Mouse (Mus musculus) olfactory bulb, adult 2 months (tissue): ENCODE results near the gene Cyp4f14. TPM values are rescaled to one million over a fixed set of nuclear protein-coding genes. Genes with fewer than 3 reads are reported as not detected.
A peak's percentile ranks its signal among the peaks of the same experiment; 100 is the strongest.

Experiments
- H3K27ac ChIP-seq: fragments of 200-500 bp; 2 replicates; pipeline ENCODE4 v1.5.1; 2012; ENCODE audit warnings: low read depth, low read length; ENCODE audit not compliant: insufficient read depth
- H3K4me1 ChIP-seq: fragments of 200-500 bp; 2 replicates; pipeline ENCODE4 v1.6.1; 2012; ENCODE audit warnings: low read length; ENCODE audit not compliant: control insufficient read depth, insufficient read depth
- H3K4me3 ChIP-seq: fragments of 200-500 bp; 2 replicates; pipeline ENCODE4 v1.5.1; 2012; ENCODE audit warnings: mild to moderate bottlenecking, low read depth, low read length, moderate library complexity; ENCODE audit not compliant: insufficient read depth
- CTCF ChIP-seq: fragments of 200-500 bp; IDR thresholded peaks from 2 replicates; pipeline ENCODE4 v1.5.1; 2012; ENCODE audit warnings: low read depth, mild to moderate bottlenecking, low read length, moderate library complexity; ENCODE audit not compliant: insufficient read depth
- POLR2A ChIP-seq: fragments of 200-500 bp; IDR thresholded peaks from 2 replicates; pipeline ENCODE4 v1.6.1; 2012; ENCODE audit warnings: mild to moderate bottlenecking, low read depth, low read length, moderate library complexity; ENCODE audit not compliant: insufficient read depth
- WGBS: fragments of 180-500 bp; shearing (Covaris S2); methylation state at CpG from one replicate; pipeline ENCODE4 v1.1.7; 2018; 5-methylcytosine and 5-hydroxymethylcytosine counted together
- polyA plus RNA-seq: library from polyadenylated mRNA; stranded (reverse); fragments of >200 nt; gene quantifications from 2 replicates; pipeline ENCODE4 v1.2.4, GENCODE M21; 2012; ENCODE audit warnings: low replicate concordance; ENCODE audit not compliant: missing spikeins, insufficient read depth, insufficient read length

Cyp4f14 gene
- polyA plus RNA-seq, 1 experiment, result not detected

GRCm38 (mm10) chr17:32901751-32902525, 15.2 kb downstream of the Cyp4f14 start:
- Histone ChIP-seq H3K4me1 (peaks cover 4% of the 10 kb centered on the region), H3K4me3 (no peak overlapping the region), H3K27ac (no peak overlapping the region)
- WGBS, result 68% methylated on average over 1 of the region's 1 CpGs
- no peak for TF ChIP-seq CTCF

GRCm38 (mm10) chr17:32895421-32895820, 21.7 kb downstream of the Cyp4f14 start:
- WGBS, result 94% methylated on average over 4 of the region's 4 CpGs

GRCm38 (mm10) chr17:32893901-32894300, 23.2 kb downstream of the Cyp4f14 start:
- 83% methylated on average over 3 of the region's 3 CpGs for WGBS
- Histone ChIP-seq H3K4me1 (peaks cover 7% of the 10 kb centered on the region), H3K4me3 (no peak overlapping the region), H3K27ac (no peak overlapping the region)
- TF ChIP-seq CTCF, result no peak
- no peak for TF ChIP-seq POLR2A

More at GRCm38 (mm10) chr17:32895421-32895820, 21.7 kb downstream of the Cyp4f14 start:
- Histone ChIP-seq H3K4me3 (no peak overlapping the region), H3K4me1 (no peaks in the 10 kb centered on the region), H3K27ac (no peak overlapping the region)
- TF ChIP-seq CTCF, result no peak
- no peak for TF ChIP-seq POLR2A

GRCm38 (mm10) chr17:32891239-32892180, 25.6 kb downstream of the Cyp4f14 start, which contains the start of gene Zfp870:
Gene Zfp870 (minus strand): TSS chr17:32891642.
- 8% methylated on average over 33 of the region's 33 CpGs for WGBS
- TF ChIP-seq POLR2A (no peak), CTCF (peak; percentile 35; the same call in 1 of the 2 replicates)
- Histone ChIP-seq H3K4me3 (peak within 1 kb of the TSS; percentile 66), H3K4me1 (peaks cover 10% of the 10 kb centered on the region), H3K27ac (peak within 1 kb of the TSS; percentile 55)

- peak overlapping the region; percentile 24 for H3K27ac ChIP-seq
- H3K4me1 ChIP-seq, result peaks cover 10% of the 10 kb centered on the region
- WGBS, result 1% methylated on average over 11 of the region's 11 CpGs
- H3K4me3 ChIP-seq, result peak overlapping the region; percentile 66
- TF ChIP-seq CTCF, result no peak
- no peak for TF ChIP-seq POLR2A
Observed at GRCm38 (mm10) chr17:32890852-32891238, 26.3 kb downstream of the Cyp4f14 start.

- WGBS, result 93% methylated on average over 6 of the region's 6 CpGs
- H3K4me1 ChIP-seq, result peaks cover 10% of the 10 kb centered on the region
- no peak for TF ChIP-seq POLR2A
- no peak for TF ChIP-seq CTCF
- H3K27ac ChIP-seq, result no peak overlapping the region
- H3K4me3 ChIP-seq, result no peak overlapping the region
Observed at GRCm38 (mm10) chr17:32889611-32890010, 27.5 kb downstream of the Cyp4f14 start.

- Histone ChIP-seq H3K27ac (no peak overlapping the region), H3K4me1 (no peaks in the 10 kb centered on the region)
Observed at GRCm38 (mm10) chr17:32880320-32881218, 36.6 kb downstream of the Cyp4f14 start.

GRCm38 (mm10) chr17:32878773-32879172, 38.4 kb downstream of the Cyp4f14 start:
- TF ChIP-seq CTCF (no peak), POLR2A (no peak)

More at GRCm38 (mm10) chr17:32880320-32881218, 36.6 kb downstream of the Cyp4f14 start:
- no peak overlapping the region for H3K4me3 ChIP-seq
- TF ChIP-seq POLR2A (no peak), CTCF (no peak)
- 92% methylated on average over 14 of the region's 14 CpGs for WGBS

More at GRCm38 (mm10) chr17:32878773-32879172, 38.4 kb downstream of the Cyp4f14 start:
- Histone ChIP-seq H3K27ac (no peak overlapping the region), H3K4me1 (no peaks in the 10 kb centered on the region), H3K4me3 (no peak overlapping the region)
- WGBS, result 92% methylated on average over 11 of the region's 11 CpGs
